ENCODE assay signal across 12 mouse cellular contexts in genomic region chr12:105875112-105875511, GRCm38 (mm10).
DNase-seq lines count a peak whose midpoint lies in the region; ATAC-seq lines count a peak whose summit lies in the region.
"Had no signal": no experiment of that assay in that cellular context is flagged by ENCODE, and none has a peak within 500 bp of the region (broad histone marks: within the 10 kb centered on the region; RNA-seq: fewer than 3 reads in every experiment).

No protein-coding gene starts in this region.

- no peak for DNase-seq in heart, postnatal 10 days
- peak; percentile 16 for DNase-seq in cerebellum, adult 8-10 months
- DNase-seq in lung, postnatal 25 days (ENCODE audit: low spot score), result no peak
- no peak for DNase-seq in testis, postnatal 14 days (ENCODE audit: low spot score)
- DNase-seq in frontal cortex, postnatal 25 days (ENCODE audit: low spot score in 2 of 2), result no peak
- DNase-seq: right cerebral cortex, postnatal 14 days had no signal

- 8% methylated on average over 17 of the region's 17 CpGs for WGBS in heart, embryonic 14.5 days
- WGBS in forebrain, embryonic 16.5 days, result 4% methylated on average over 17 of the region's 17 CpGs
- WGBS in midbrain, embryonic 16.5 days, result 3% methylated on average over 17 of the region's 17 CpGs

- H3K9me3 ChIP-seq in heart, embryonic 14.5 days (ENCODE audit: control insufficient read depth, low read length), result peaks cover 9% of the 10 kb centered on the region
- no peaks in the 10 kb centered on the region; the same call in 1 of the 2 replicates for H3K9me3 ChIP-seq in forebrain, embryonic 16.5 days (ENCODE audit: control insufficient read depth, low read length)
- H3K9me3 ChIP-seq in midbrain, embryonic 16.5 days (replicated peaks; ENCODE audit: control insufficient read depth, low read length, poor library complexity, severe bottlenecking), result peaks cover 8% of the 10 kb centered on the region; the same call in 1 of the 2 replicates

- H3K36me3 ChIP-seq in heart, embryonic 14.5 days (ENCODE audit: control insufficient read depth, insufficient read depth, low read length), result no peaks in the 10 kb centered on the region
- no peaks in the 10 kb centered on the region for H3K36me3 ChIP-seq in forebrain, embryonic 16.5 days (ENCODE audit: control insufficient read depth, insufficient read depth)
- no peaks in the 10 kb centered on the region for H3K36me3 ChIP-seq in midbrain, embryonic 16.5 days (ENCODE audit: control insufficient read depth, insufficient read depth, low read length)
- H3K36me3 ChIP-seq: limb, embryonic 13.5 days had no signal

- H3K4me1 ChIP-seq in heart, embryonic 14.5 days (ENCODE audit: control insufficient read depth in 2 of 2, insufficient read depth in 2 of 2, low read length in 2 of 2), result peaks cover 0 to 7% of the 10 kb centered on the region in 2 experiments; a peak in 1 of 4 replicates
- peaks cover 24% of the 10 kb centered on the region for H3K4me1 ChIP-seq in forebrain, embryonic 16.5 days (replicated peaks; ENCODE audit: control insufficient read depth, insufficient read depth, low read length)
- H3K4me1 ChIP-seq in midbrain, embryonic 16.5 days (ENCODE audit: control insufficient read depth, insufficient read depth, low read length), result peaks cover 7% of the 10 kb centered on the region

- H3K4me2 ChIP-seq in heart, embryonic 14.5 days (ENCODE audit: low read length), result peak overlapping the region; percentile 40
- H3K4me2 ChIP-seq in forebrain, embryonic 16.5 days (ENCODE audit: low read length), result peak overlapping the region; percentile 25
- H3K4me2 ChIP-seq in midbrain, embryonic 16.5 days (ENCODE audit: low read length), result peak overlapping the region; percentile 32
- H3K4me2 ChIP-seq: limb, embryonic 13.5 days had no signal

- peaks cover 12% of the 10 kb centered on the region for H3K27me3 ChIP-seq in heart, embryonic 14.5 days (ENCODE audit: control insufficient read depth, insufficient read depth, low read length)
- H3K27me3 ChIP-seq in forebrain, embryonic 16.5 days (replicated peaks; ENCODE audit: control insufficient read depth, insufficient read depth, low read length), result no peaks in the 10 kb centered on the region
- H3K27me3 ChIP-seq in midbrain, embryonic 16.5 days (ENCODE audit: control insufficient read depth, insufficient read depth, low read depth, low read length), result peaks cover 7% of the 10 kb centered on the region

- H3K27ac ChIP-seq in heart, embryonic 14.5 days (replicated peaks in 1 of 2; ENCODE audit: control insufficient read depth in 1 of 2, insufficient read depth in 1 of 2, low read depth in 2 of 2, low read length in 2 of 2), result no peak overlapping the region
- H3K27ac ChIP-seq in forebrain, embryonic 16.5 days (ENCODE audit: low read length), result peak overlapping the region; percentile 91
- no peak overlapping the region for H3K27ac ChIP-seq in midbrain, embryonic 16.5 days (ENCODE audit: low read length)
- H3K27ac ChIP-seq: limb, embryonic 13.5 days; macrophage had no signal

- intact Hi-C loops in heart, postnatal 10 days (cut with DNase I), result no loop called here

- H3K9ac ChIP-seq in heart, embryonic 14.5 days (ENCODE audit: low read length), result no peak overlapping the region
- no peak overlapping the region for H3K9ac ChIP-seq in forebrain, embryonic 16.5 days (replicated peaks; ENCODE audit: low read depth, low read length)
- H3K9ac ChIP-seq in midbrain, embryonic 16.5 days (ENCODE audit: low read depth, low read length), result no peak overlapping the region
- H3K9ac ChIP-seq: limb, embryonic 13.5 days had no signal

- H3K4me3 ChIP-seq in heart, embryonic 14.5 days (ENCODE audit: control insufficient read depth in 1 of 2, insufficient read depth in 1 of 2, low read depth in 1 of 2, low read length in 2 of 2), result no peak overlapping the region
- H3K4me3 ChIP-seq in forebrain, embryonic 16.5 days (replicated peaks; ENCODE audit: low read length), result no peak overlapping the region
- no peak overlapping the region for H3K4me3 ChIP-seq in midbrain, embryonic 16.5 days (ENCODE audit: low read depth, low read length)
- H3K4me3 ChIP-seq: limb, embryonic 13.5 days had no signal

- ATAC-seq in heart, embryonic 14.5 days (ENCODE audit: insufficient number of reproducible peaks, insufficient read depth, low FRiP score, low read depth), result no peak
- peak; percentile 92 for ATAC-seq in forebrain, embryonic 16.5 days
- ATAC-seq in midbrain, embryonic 16.5 days, result peak; percentile 73
- ATAC-seq: intestine, postnatal 0 days had no signal
